ENCODE assay signal across 23 mouse cellular contexts in the genomic region with DNA sequence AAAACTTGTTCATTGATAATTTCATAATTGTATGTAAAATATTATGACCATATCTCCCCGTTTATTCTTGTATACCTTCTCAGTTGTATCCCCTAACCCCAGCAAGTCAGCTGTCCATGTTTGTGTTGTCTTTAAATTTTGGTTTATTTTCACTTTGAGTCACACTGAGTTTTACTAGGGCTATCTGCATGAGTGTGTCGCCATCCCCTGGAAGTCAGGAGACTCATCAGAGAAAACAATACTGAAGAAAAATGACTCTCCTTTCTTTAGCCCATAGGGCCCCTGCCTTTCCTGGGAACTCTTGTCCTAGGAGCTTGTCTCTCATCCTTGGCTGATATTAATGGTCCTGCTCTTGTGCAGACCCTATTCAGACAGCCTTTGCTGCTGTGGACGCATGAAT.
A peak's percentile ranks its signal among the peaks of the same experiment; 100 is the strongest.
DNase-seq lines count a peak whose midpoint lies in the region; TF ChIP-seq lines count a peak whose summit lies in the region.
"Had no signal": no experiment of that assay in that cellular context is flagged by ENCODE, and none has a peak within 500 bp of the region (broad histone marks: within the 10 kb centered on the region; RNA-seq: fewer than 3 reads in every experiment).

No protein-coding gene starts in this region.

- H3K4me1 ChIP-seq in ES-E14 (ENCODE audit: control insufficient read depth in 2 of 2, insufficient read depth in 2 of 2, low read length in 2 of 2, poor library complexity in 1 of 2), result no peaks in the 10 kb centered on the region
- H3K4me1 ChIP-seq: forebrain, embryonic 13.5 days; hindbrain, embryonic 12.5 days; midbrain, embryonic 12.5 days; neural tube, embryonic 13.5 days had no signal

- in situ Hi-C loops in ES-E14 (cut with MboI; ENCODE audit: low sequenced_read_pairs in 2 of 2, unreplicated experiment in 2 of 2), result no loop called here

- H3K9me3 ChIP-seq in ES-E14 (ENCODE audit: control insufficient read depth, insufficient read depth, low read depth, low read length), result no peaks in the 10 kb centered on the region
- H3K9me3 ChIP-seq: forebrain, embryonic 13.5 days; G1E; hindbrain, embryonic 12.5 days; midbrain, embryonic 12.5 days had no signal

- H3K36me3 ChIP-seq in ES-E14 (ENCODE audit: control insufficient read depth, insufficient read depth, low read length, poor library complexity, severe bottlenecking), result no peaks in the 10 kb centered on the region
- H3K36me3 ChIP-seq: G1E; heart, embryonic 13.5 days; hindbrain, embryonic 12.5 days; midbrain, embryonic 12.5 days; neural tube, embryonic 13.5 days had no signal

- TF ChIP-seq CTCF in layer of hippocampus, adult 2 months (conservative IDR thresholded peaks at IDR 0.05), result peak; percentile 48

- no peak overlapping the region for H3K9ac ChIP-seq in ES-E14 (ENCODE audit: insufficient read depth, low read depth, low read length, poor library complexity, severe bottlenecking)
- H3K9ac ChIP-seq: forebrain, embryonic 13.5 days; heart, embryonic 13.5 days; hindbrain, embryonic 12.5 days; midbrain, embryonic 12.5 days; neural tube, embryonic 13.5 days had no signal

- peak; percentile 2 to 16 for DNase-seq in heart, postnatal 14 days
- no peak for DNase-seq in heart, adult 9 months (ENCODE audit: low spot score in 2 of 2)
- no peak for DNase-seq in layer of hippocampus, adult 2 months (ENCODE audit: low spot score in 2 of 2)
- DNase-seq in layer of hippocampus, postnatal 36 days, result no peak
- DNase-seq in ES-E14 (ENCODE audit: low read depth, low spot score), result no peak
- peak; percentile 4 for DNase-seq in adipocyte (ENCODE audit: low spot score)
- DNase-seq in spleen, postnatal 4 days (ENCODE audit: low spot score in 2 of 2), result no peak
- DNase-seq: adrenal gland, adult 8-10 months; cerebellum, adult 9-10 months; gastrocnemius, postnatal 36 days; left cerebral cortex, postnatal 4 days; lung, adult 18-20 months; spleen, adult 18-20 months; thymus, adult 18-20 months; thymus, postnatal 4 days had no signal

- H3K4me3 ChIP-seq in layer of hippocampus, adult 2 months, result no peak overlapping the region
- H3K4me3 ChIP-seq in ES-E14 (ENCODE audit: insufficient read depth in 1 of 2, low read depth in 1 of 2, low read length in 2 of 2, poor library complexity in 1 of 2, severe bottlenecking in 1 of 2), result no peak overlapping the region
- H3K4me3 ChIP-seq: forebrain, embryonic 13.5 days; heart, embryonic 13.5 days; hindbrain, embryonic 12.5 days; left cerebral cortex, adult 2 months; midbrain, embryonic 12.5 days; neural tube, embryonic 13.5 days had no signal

- no peak overlapping the region for H3K27ac ChIP-seq in layer of hippocampus, adult 2 months
- H3K27ac ChIP-seq in ES-E14 (ENCODE audit: insufficient read depth, low read depth, low read length, poor library complexity, severe bottlenecking), result no peak overlapping the region
- H3K27ac ChIP-seq: forebrain, embryonic 13.5 days; heart, embryonic 13.5 days; hindbrain, embryonic 12.5 days; left cerebral cortex, adult 2 months; macrophage; midbrain, embryonic 12.5 days; neural tube, embryonic 13.5 days had no signal

- intact Hi-C loops in heart, postnatal 14 days (cut with DNase I), result loop anchor here (10.0 kb wide), 1 partner anchor 500 kb away; no protein-coding TSS in a partner anchor

TF ChIP-seq in ES-E14, 5 proteins besides CTCF, POLR2A, EP300 and RAD21:
- TF ChIP-seq ZNF384 (IDR thresholded peaks at IDR 0.05; ENCODE audit: low read depth, low read length), result no peak
- TF ChIP-seq ZC3H11A (IDR thresholded peaks at IDR 0.05; ENCODE audit: borderline replicate concordance, low read depth, low read length), result peak; percentile 45; the same call in 1 of the 2 replicates
- TF ChIP-seq CHD2 (IDR thresholded peaks at IDR 0.05; ENCODE audit: low read depth, low read length), result no peak
- no peak for TF ChIP-seq HCFC1 (IDR thresholded peaks at IDR 0.05; ENCODE audit: borderline replicate concordance, insufficient read depth, low read length)

Comparison
In these comparisons a context has a peak if more than half of its experiments do, and no peak if none do; other contexts are left out.
1. DNase-seq: peak in heart, postnatal 14 days (2 of 2) and adipocyte (single experiment); none in heart, adult 9 months (0 of 2), layer of hippocampus, adult 2 months (0 of 2), layer of hippocampus, postnatal 36 days (0 of 2), ES-E14 (single experiment) and spleen, postnatal 4 days (0 of 2).